Mouse (Mus musculus) lung, postnatal 10 days (tissue): ENCODE measurements around the gene Pnkd.
"Not testable (repeated sequence)": the region's sequence is repeated elsewhere in the genome, so short reads cannot be mapped to it uniquely, and the experiment has no call there.

Experiments used
- DNase-seq: peaks from one replicate; pipeline ENCODE4 v3.0.0; 2021

Pnkd gene

DNA sequence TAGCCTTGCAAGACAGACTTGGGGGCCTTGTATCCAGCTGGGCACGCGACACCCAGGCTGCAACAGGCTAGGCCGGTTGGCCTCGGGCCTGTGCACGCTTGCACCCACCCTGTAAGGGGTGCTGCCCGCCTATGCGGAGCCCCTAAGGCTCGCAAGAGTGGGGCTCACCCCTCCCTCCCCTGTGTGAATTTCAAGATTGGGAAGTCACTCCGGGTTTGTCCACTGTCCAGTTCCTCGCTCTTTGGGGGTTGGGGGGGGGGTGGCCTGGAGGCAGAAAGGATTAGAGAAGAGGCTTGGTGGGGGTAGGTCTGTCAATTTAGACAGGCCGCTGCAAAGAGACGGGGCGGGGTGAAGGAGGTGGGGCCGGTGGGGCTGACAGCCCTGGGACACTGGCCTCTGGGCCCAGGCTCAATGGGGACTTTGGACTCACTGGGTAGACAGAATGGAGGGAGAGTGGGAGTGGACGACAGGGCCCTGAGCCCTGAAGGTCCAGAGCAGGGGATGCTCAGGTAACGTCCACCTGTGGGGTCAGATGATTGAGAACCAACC lies 107.8 kb downstream of the Pnkd start:
- DNase-seq: peak; percentile 60

DNA sequence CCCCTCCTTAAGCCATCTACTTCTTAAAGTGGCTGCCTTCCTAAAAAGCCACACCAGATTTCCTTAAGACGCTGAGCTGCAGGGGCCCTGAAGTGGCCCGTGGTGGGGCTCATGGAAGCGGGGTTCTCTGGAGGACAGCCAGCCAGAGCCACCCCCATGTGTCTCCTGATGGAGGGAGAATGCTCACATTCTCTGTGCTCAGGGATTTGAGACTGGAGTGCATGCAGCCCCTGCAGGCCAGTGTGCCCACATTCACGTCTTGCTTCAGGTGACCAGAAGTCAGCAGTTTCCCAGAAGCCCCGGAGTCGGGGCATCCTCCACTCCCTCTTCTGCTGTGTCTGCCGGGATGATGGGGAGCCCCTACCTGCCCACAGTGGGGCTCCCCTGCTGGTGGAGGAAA lies 108.3 kb downstream of the Pnkd start:
- DNase-seq: no peak

DNA sequence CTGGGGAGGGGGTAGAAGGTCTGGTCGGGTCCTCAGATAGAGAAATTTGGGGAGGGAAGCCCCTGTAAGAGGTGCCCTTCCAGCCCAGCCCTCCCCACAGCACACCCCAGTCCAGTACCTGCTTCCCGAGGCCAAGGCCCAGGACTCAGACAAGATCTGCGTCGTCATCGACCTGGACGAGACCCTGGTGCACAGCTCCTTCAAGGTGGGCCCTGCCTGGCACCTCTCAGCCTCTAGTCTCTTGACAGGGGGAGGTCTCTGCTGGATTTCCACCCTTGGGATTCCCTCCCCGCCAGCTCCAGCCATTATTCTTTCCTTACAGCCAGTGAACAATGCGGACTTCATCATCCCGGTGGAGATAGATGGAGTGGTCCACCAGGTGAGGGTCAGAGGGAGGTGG lies 109.0 kb downstream of the Pnkd start:
- no peak for DNase-seq

DNA sequence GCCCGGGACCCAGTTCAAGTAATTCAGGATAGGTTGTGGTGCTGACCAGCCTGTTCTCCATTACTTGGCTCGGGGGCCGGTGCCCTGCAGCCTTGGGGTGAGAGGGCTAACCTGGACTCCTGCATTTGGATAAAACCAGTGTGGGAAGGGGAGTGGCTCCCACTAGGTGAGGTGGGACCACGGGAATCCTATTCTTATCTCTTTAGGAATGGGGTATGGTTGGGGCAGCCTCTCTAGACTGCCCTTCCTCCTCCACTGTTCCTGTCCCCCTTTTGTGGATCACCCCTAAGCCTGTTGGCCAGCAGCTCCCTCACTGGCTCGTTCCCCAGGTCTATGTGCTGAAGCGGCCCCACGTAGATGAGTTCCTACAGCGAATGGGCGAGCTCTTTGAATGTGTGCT lies 109.6 kb downstream of the Pnkd start:
- no peak for DNase-seq

DNA sequence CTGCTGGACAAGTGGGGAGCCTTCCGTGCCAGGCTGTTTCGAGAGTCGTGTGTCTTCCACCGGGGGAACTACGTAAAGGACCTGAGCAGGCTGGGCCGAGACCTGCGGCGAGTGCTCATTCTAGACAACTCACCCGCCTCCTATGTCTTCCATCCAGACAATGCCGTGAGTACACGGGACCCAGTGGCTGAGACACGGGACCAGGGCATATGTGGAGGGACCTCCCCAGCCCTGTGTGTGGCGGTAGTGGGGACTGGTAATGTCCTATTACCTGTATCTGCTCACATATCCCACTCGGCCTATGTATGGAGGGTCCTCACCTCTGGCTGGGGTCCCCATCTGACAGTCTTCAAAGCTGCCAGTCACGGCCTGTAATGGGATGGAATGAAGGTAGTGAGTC lies 110.1 kb downstream of the Pnkd start:
- no peak for DNase-seq

- no peak for DNase-seq
Measured at GRCm38 (mm10) chr1:74395290-74395689, 110.6 kb downstream of the Pnkd start.

DNA sequence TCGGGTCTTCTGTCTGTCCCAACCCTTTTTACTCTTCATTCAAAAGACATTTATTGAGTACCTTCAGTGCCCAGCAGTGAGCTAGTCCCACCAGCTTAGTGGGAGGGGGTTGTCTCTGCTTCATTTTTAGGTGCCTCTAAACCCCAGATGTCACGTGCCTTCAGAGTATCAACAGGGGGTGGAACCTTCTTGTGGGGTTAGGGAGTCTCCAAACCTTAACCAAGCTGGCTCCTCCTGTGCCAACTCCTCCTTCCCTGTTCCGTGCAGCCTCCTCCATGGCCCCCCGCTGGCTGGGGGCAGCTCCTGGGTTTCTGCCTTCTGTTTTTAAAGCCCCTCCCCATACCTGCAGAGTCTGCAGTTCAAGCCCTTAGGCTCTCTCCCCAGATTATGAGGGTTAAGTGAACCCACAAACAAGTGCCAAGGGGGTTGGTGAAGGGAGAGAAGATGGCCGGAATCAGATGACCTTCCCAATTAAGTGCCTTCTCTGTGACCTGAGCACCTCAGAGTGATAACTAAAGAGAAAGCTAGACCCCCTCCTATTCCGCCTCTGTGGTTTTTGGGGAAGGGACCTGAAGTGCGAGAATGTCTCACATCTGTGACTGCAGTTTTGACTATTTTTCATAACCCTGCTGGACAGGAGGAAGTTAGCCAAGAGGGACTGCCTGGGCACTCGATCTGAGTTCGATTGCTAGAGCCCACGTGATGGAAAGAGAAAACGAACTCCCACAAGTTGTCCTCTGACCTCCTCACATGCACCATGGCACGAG lies 111.9 kb downstream of the Pnkd start:
- not testable (repeated sequence) for DNase-seq

- DNase-seq: peak; percentile 100
Measured at GRCm38 (mm10) chr1:74397268-74397918, 112.7 kb downstream of the Pnkd start.

DNA sequence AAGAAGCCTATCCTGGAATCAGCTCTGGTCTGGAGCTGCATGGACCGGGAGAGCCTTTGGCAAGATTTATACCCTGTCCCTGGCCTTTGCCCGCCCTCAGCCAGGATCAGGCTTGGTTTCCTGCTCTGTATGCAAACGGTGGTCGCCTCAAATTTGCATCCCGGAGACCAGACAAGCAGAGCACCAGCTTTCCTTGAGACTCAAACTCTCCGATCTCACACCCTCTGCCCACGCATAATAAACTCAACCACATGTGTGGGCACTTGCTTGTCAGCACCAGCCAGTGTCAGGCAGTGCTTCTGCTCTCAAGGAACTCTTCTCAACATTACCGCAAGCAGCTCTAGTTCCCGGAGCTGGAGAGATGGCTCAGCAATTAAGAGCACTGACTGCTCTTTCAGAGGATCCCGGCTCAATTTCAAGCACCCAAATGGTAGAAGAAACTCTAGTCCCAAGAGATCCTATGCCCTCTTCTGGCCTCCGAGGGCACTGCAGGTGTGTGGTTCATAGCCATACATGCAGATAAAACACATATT lies 113.3 kb downstream of the Pnkd start:
- peak; percentile 88 for DNase-seq

GRCm38 (mm10) chr1:74400531-74400930 lies 115.8 kb downstream of the Pnkd start:
- DNase-seq: no peak

GRCm38 (mm10) chr1:74401015-74401702 lies 116.4 kb downstream of the Pnkd start:
- DNase-seq: no peak
